Mouse (Mus musculus): Measurements from ENCODE around the gene Tspan1. TPM values are rescaled to one million over a fixed set of nuclear protein-coding genes. Genes with fewer than 3 reads are reported as not detected.

The Tspan1 gene
- 0.10 and 0.19 TPM in 2 replicates for polyA plus RNA-seq (2015; fragmentation: Nextera tagmentation; extraction: Ambion mirVana)

DNA sequence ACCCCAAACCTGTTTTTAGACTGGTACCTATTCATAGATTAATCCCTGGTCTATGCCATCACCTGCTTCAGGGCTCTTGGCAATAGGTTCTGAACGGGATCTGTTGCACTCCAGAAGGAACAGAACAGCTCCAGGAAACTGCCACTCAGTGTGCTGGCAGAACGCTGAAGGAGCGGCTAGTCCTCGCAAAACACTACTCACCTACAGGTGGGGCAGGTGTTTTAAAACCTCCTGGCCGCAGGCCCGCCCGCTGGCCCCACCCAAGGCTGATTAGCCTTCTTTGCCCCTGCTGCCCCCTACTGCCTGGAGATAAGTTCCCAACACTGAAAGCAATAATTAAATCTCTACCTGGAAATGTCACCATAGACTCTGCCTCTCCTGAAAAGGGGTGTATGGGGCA, at the start of gene Tspan1:
TSS of gene Tspan1 (minus strand) at position 198 of the 400 bp plus-strand sequence.
- Histone ChIP-seq H3K4me1 (replicated peaks; ENCODE audit: control insufficient read depth, insufficient read depth, low read length) (no peaks in the 10 kb centered on the region), H3K9me3 (ENCODE audit: control insufficient read depth, low read length) (no peaks in the 10 kb centered on the region), H3K27me3 (replicated peaks; ENCODE audit: control insufficient read depth, insufficient read depth, low read length) (no peaks in the 10 kb centered on the region), H3K4me3 (replicated peaks; ENCODE audit: low read length) (no peak within 1 kb of the TSS), H3K27ac (ENCODE audit: low read length) (no peak within 1 kb of the TSS), H3K36me3 (ENCODE audit: control insufficient read depth, insufficient read depth) (no peaks in the 10 kb centered on the region), H3K9ac (replicated peaks; ENCODE audit: low read depth, low read length) (no peak within 1 kb of the TSS), H3K4me2 (ENCODE audit: low read length) (no peak within 1 kb of the TSS)
- 39% methylated on average over 7 of the region's 7 CpGs for WGBS
- ATAC-seq = no peak

DNA sequence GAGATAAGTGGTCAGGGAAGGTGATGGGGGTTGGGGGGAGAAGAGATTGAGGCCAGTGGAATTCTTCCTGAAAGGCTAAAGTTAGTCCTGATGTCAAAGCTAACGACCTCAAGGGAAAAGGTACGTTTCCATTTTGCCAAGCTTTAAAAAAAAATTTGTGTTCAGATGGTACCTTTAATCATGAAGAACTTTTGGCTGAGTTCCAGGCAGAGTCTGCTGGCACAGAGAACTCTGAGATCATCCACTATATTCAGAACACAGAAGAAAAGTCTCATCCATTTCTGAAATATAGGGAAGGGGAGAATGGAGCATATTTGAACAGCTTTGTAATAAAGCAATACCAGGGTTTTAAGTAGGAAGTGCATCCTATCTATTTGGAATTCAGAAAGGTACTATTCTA, 49.6 kb upstream of the Tspan1 start:
- Histone ChIP-seq H3K4me2 (ENCODE audit: low read length) (no peak overlapping the region), H3K9ac (replicated peaks; ENCODE audit: low read depth, low read length) (no peak overlapping the region), H3K27me3 (replicated peaks; ENCODE audit: control insufficient read depth, insufficient read depth, low read length) (no peaks in the 10 kb centered on the region), H3K4me1 (replicated peaks; ENCODE audit: control insufficient read depth, insufficient read depth, low read length) (peaks cover 8% of the 10 kb centered on the region), H3K27ac (ENCODE audit: low read length) (no peak overlapping the region), H3K36me3 (ENCODE audit: control insufficient read depth, insufficient read depth) (no peaks in the 10 kb centered on the region), H3K9me3 (ENCODE audit: control insufficient read depth, low read length) (no peaks in the 10 kb centered on the region), H3K4me3 (replicated peaks; ENCODE audit: low read length) (no peak overlapping the region)
- 32% methylated on average over 2 of the region's 2 CpGs for WGBS
- no peak for ATAC-seq

DNA sequence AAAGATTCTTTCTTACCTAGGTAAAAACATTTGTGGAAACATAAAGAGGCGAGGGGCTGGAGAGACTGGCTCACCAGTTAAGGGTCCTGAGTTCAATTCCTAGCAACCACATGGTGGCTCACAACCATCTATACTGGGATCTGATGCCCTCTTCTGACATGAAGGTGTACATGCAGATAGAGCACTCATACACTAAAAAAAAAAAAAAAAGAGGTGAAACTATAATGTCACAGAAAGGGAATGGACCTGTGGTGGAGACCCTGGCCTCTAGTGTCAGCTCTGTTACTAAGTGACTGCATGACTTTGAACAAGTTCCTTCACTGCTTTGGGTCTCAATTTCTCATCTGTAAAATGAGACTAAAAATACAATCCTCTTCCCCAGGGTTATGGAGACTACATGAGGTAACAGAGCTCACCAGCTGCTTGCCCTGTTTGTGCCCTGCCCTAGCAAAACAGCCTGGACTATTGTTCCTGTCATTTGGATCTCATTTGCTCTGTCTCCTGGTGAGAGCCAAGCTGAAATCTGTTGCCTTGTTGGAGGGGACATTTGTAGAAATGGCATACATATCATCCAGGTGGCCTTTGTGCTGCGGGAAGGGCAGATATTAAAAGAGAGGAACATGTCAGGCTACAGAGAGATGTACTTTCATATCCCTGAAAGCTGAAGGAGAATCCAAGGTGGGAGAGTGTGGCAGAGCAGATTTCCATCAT, 48.6 kb upstream of the Tspan1 start:
- no peak for ATAC-seq
- Histone ChIP-seq H3K4me1 (replicated peaks; ENCODE audit: control insufficient read depth, insufficient read depth, low read length) (peaks cover 8% of the 10 kb centered on the region), H3K27ac (ENCODE audit: low read length) (no peak overlapping the region), H3K9ac (replicated peaks; ENCODE audit: low read depth, low read length) (no peak overlapping the region), H3K9me3 (ENCODE audit: control insufficient read depth, low read length) (no peaks in the 10 kb centered on the region), H3K4me3 (replicated peaks; ENCODE audit: low read length) (no peak overlapping the region), H3K27me3 (replicated peaks; ENCODE audit: control insufficient read depth, insufficient read depth, low read length) (no peaks in the 10 kb centered on the region), H3K4me2 (ENCODE audit: low read length) (no peak overlapping the region), H3K36me3 (ENCODE audit: control insufficient read depth, insufficient read depth) (no peaks in the 10 kb centered on the region)
- WGBS = 91% methylated on average over 2 of the region's 2 CpGs

DNA sequence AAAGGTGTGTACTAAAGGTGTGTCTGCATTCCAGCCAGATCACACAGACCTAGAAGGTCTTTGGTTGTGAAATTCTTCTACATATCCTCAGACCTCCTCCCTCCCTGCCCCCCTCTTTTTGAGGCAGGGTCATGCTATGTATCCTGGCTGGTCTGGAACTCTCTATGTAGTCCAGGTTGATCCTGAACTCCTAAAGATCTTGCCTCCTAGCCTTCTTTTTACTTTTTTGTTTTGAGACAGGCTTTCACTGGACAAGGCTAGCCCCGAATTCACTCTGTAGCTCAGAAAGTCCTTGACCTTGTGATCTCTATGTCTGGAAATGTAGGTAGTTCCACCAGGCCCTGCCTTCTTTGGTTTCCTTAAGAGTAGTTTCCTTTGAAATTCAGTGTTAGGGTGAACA, 41.5 kb upstream of the Tspan1 start:
- Histone ChIP-seq H3K4me1 (replicated peaks; ENCODE audit: control insufficient read depth, insufficient read depth, low read length) (no peaks in the 10 kb centered on the region), H3K27me3 (replicated peaks; ENCODE audit: control insufficient read depth, insufficient read depth, low read length) (no peaks in the 10 kb centered on the region), H3K4me3 (replicated peaks; ENCODE audit: low read length) (no peak overlapping the region), H3K9ac (replicated peaks; ENCODE audit: low read depth, low read length) (no peak overlapping the region), H3K9me3 (ENCODE audit: control insufficient read depth, low read length) (no peaks in the 10 kb centered on the region), H3K27ac (ENCODE audit: low read length) (no peak overlapping the region), H3K36me3 (ENCODE audit: control insufficient read depth, insufficient read depth) (no peaks in the 10 kb centered on the region), H3K4me2 (ENCODE audit: low read length) (no peak overlapping the region)
- WGBS = 78% methylated on average over 1 of the region's 1 CpGs
- no peak for ATAC-seq

DNA sequence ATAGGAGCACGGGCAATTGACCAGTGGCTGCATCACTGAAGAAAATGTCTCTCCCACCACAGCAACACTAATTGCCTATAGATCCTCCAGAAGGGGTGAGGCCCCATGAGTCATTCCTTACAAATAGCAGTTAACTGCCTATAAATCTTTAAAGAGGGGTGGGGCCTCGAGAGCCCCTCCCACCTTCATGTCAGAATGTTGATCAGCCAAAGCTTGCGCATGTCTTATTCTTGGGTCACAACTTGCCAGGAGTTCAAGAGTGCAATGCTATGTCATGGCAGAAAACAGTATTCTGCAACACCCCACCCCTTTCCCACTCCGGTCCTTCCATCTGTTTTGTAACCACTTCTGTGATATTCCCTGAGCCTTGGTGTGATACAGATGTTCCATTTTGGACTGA, 39.1 kb upstream of the Tspan1 start:
- H3K27me3 ChIP-seq (replicated peaks; ENCODE audit: control insufficient read depth, insufficient read depth, low read length) = no peaks in the 10 kb centered on the region
- WGBS = 90% methylated on average over 4 of the region's 4 CpGs
- H3K9me3 ChIP-seq (ENCODE audit: control insufficient read depth, low read length) = no peaks in the 10 kb centered on the region
- H3K36me3 ChIP-seq (ENCODE audit: control insufficient read depth, insufficient read depth) = no peaks in the 10 kb centered on the region
- no peak for ATAC-seq
- no peak overlapping the region for H3K27ac ChIP-seq (ENCODE audit: low read length)
- no peaks in the 10 kb centered on the region for H3K4me1 ChIP-seq (replicated peaks; ENCODE audit: control insufficient read depth, insufficient read depth, low read length)
- H3K9ac ChIP-seq (replicated peaks; ENCODE audit: low read depth, low read length) = no peak overlapping the region
- H3K4me3 ChIP-seq (replicated peaks; ENCODE audit: low read length) = no peak overlapping the region
- H3K4me2 ChIP-seq (ENCODE audit: low read length) = no peak overlapping the region

DNA sequence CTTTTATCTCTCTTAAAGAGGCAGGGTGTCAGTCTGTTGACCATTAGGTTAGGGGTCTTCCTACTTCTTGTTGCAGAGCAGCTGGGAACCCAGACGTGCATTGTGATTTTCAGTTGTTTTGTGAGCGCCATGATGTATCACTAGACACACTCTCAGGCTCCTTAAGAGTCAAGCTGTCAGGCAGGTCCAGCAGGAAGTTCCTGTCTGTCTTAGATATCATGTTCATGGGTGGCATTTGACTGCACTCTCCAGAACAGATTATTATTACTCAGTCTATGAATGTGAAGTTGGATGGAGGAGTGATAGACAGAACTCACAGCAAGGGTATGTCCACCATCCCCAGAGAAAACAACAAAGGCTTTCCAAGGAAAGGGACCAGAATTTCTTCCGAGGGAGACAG, 37.0 kb upstream of the Tspan1 start:
- Histone ChIP-seq H3K9me3 (ENCODE audit: control insufficient read depth, low read length) (no peaks in the 10 kb centered on the region), H3K36me3 (ENCODE audit: control insufficient read depth, insufficient read depth) (no peaks in the 10 kb centered on the region), H3K4me2 (ENCODE audit: low read length) (no peak overlapping the region), H3K4me1 (replicated peaks; ENCODE audit: control insufficient read depth, insufficient read depth, low read length) (no peaks in the 10 kb centered on the region), H3K27ac (ENCODE audit: low read length) (no peak overlapping the region), H3K4me3 (replicated peaks; ENCODE audit: low read length) (no peak overlapping the region), H3K27me3 (replicated peaks; ENCODE audit: control insufficient read depth, insufficient read depth, low read length) (no peaks in the 10 kb centered on the region), H3K9ac (replicated peaks; ENCODE audit: low read depth, low read length) (no peak overlapping the region)
- WGBS = 78% methylated on average over 3 of the region's 3 CpGs
- no peak for ATAC-seq

DNA sequence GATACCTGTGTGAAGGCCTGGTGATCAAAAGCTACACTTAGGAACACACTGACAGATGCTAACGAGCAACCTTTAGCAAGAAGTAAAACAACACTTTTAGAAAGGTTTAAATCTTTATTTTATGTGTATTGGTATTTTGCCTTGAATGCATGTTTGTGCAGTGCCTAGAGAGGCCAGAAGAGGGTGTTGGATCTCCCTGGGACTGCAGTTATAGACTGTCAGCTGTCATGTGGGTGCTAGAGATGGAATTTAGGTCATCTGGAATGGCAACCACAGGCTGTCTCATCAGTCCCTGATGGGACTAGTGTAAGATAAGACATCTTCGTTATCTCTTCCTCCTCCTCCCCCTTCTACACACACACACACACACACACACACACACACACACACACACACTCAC, 31.0 kb upstream of the Tspan1 start:
- Histone ChIP-seq H3K4me3 (replicated peaks; ENCODE audit: low read length) (no peak overlapping the region), H3K27me3 (replicated peaks; ENCODE audit: control insufficient read depth, insufficient read depth, low read length) (no peaks in the 10 kb centered on the region), H3K4me2 (ENCODE audit: low read length) (no peak overlapping the region), H3K4me1 (replicated peaks; ENCODE audit: control insufficient read depth, insufficient read depth, low read length) (no peaks in the 10 kb centered on the region), H3K27ac (ENCODE audit: low read length) (no peak overlapping the region), H3K36me3 (ENCODE audit: control insufficient read depth, insufficient read depth) (no peaks in the 10 kb centered on the region), H3K9me3 (ENCODE audit: control insufficient read depth, low read length) (no peaks in the 10 kb centered on the region), H3K9ac (replicated peaks; ENCODE audit: low read depth, low read length) (no peak overlapping the region)
- WGBS = 76% methylated on average over 2 of the region's 2 CpGs
- ATAC-seq = no peak

DNA sequence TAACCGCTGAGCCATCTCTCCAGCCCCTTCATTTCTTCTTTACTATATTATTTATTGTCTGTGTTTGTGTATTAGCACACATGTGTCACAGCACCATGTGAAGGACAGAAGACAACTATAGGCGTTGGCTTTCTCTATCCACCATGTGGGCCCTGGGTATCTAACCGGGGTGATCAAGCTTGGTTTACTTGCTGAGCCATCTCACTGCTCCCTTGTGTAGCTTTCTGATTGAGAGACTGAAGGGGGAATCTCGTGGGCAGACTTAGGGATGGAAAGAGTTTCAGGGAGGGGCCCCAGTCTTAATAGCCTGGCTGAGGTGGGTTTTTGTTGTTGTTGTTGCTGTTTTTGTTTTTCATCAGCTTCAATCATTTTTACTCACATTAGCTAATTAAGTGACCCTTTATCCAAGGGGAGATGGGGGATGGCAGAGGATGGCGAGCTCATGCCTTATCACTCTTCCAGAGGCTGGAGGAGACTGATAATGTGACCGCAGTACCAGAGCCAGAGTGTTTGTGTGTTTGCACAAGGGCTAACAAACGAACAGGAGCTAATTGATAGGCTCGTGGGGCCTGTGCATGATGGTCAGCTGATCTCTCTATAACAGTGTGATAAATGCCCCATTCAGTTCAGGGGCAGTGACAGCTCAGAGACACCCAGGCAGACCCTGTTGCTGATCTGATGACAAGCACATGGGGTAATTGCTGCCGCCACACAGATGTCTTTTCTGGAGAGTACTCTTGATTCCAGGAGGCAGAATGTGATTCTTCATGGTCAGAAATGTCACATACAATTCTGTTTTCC, 26.4 kb upstream of the Tspan1 start:
- H3K4me2 ChIP-seq (ENCODE audit: low read length) = no peak overlapping the region
- H3K27ac ChIP-seq (ENCODE audit: low read length) = no peak overlapping the region
- H3K36me3 ChIP-seq (ENCODE audit: control insufficient read depth, insufficient read depth) = no peaks in the 10 kb centered on the region
- no peaks in the 10 kb centered on the region for H3K27me3 ChIP-seq (replicated peaks; ENCODE audit: control insufficient read depth, insufficient read depth, low read length)
- WGBS = 64% methylated on average over 9 of the region's 9 CpGs
- ATAC-seq = no peak
- no peak overlapping the region for H3K9ac ChIP-seq (replicated peaks; ENCODE audit: low read depth, low read length)
- H3K4me1 ChIP-seq (replicated peaks; ENCODE audit: control insufficient read depth, insufficient read depth, low read length) = no peaks in the 10 kb centered on the region
- no peaks in the 10 kb centered on the region for H3K9me3 ChIP-seq (ENCODE audit: control insufficient read depth, low read length)
- H3K4me3 ChIP-seq (replicated peaks; ENCODE audit: low read length) = no peak overlapping the region

DNA sequence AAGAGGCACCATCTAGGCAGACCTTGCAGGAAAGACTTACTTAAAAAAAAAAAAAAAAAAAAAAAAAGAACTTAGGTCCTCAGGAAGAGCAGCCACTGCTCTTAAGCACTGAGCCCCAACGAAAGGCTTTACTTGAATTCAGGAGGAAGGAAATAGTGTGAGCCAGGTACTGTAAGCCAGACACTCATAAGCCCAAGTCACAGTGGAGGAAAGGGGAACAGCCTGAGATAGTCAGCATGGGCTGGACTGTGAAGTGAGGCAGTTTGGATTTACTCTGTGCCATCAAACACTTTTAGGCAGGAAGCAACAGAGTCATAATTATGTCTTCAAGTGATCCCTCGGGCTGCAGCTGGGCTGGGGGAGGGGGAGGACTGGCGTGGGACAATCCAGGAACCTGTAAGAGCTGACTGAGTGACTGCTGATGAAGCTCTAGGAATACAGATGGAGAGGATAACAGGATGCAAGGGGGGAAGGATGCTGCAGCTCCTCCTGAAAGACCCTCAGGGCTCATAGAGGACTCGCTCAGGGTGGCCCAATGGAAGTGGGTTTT, 25.0 kb upstream of the Tspan1 start:
- Histone ChIP-seq H3K9me3 (ENCODE audit: control insufficient read depth, low read length) (no peaks in the 10 kb centered on the region), H3K4me1 (replicated peaks; ENCODE audit: control insufficient read depth, insufficient read depth, low read length) (no peaks in the 10 kb centered on the region), H3K9ac (replicated peaks; ENCODE audit: low read depth, low read length) (no peak overlapping the region), H3K4me3 (replicated peaks; ENCODE audit: low read length) (no peak overlapping the region), H3K4me2 (ENCODE audit: low read length) (no peak overlapping the region), H3K27me3 (replicated peaks; ENCODE audit: control insufficient read depth, insufficient read depth, low read length) (no peaks in the 10 kb centered on the region), H3K36me3 (ENCODE audit: control insufficient read depth, insufficient read depth) (no peaks in the 10 kb centered on the region), H3K27ac (ENCODE audit: low read length) (no peak overlapping the region)
- 68% methylated on average over 4 of the region's 4 CpGs for WGBS
- no peak for ATAC-seq
